Mouse (Mus musculus): ENCODE measurements around the gene Sltm. TPM values are rescaled to one million over a fixed set of nuclear protein-coding genes. Genes with fewer than 3 reads are reported as not detected.

Gene Sltm
- polyA plus RNA-seq, 1 experiment from 2014 or later: 71.6 TPM

DNA sequence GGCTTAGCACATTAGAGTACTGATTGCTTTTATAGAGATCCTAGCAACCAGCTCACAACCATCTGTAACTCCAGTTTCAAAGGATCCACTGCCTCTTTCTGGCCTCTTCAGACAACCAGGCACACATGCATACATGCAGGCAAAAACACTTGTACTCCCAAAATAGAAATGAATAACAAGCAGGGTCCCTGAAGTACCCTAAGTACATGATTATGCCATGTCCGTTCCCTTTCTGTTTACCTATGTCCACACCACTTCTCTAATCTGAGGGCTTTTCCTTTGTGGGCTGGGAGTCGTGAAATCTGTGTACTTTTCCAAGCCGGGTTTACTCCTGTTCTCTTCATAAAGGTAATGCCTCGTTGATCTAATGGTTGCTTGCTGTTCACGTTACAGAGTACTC is 25.1 kb downstream of the Sltm start:
- H3K27ac ChIP-seq (ENCODE audit: low read depth, low read length): no peak overlapping the region
- H3K4me1 ChIP-seq (ENCODE audit: control insufficient read depth, insufficient read depth, low read length): no peaks in the 10 kb centered on the region
- no peak for ATAC-seq (ENCODE audit: low FRiP score, low TSS enrichment)
- H3K36me3 ChIP-seq (ENCODE audit: control insufficient read depth, insufficient read depth, low read length): peaks cover 24% of the 10 kb centered on the region
- no peak overlapping the region for H3K4me2 ChIP-seq (replicated peaks; ENCODE audit: low read depth, low read length)
- H3K27me3 ChIP-seq (ENCODE audit: control insufficient read depth, insufficient read depth, low read length): no peaks in the 10 kb centered on the region
- H3K4me3 ChIP-seq (ENCODE audit: low read length): no peak overlapping the region
- WGBS: 94% methylated on average over 5 of the region's 5 CpGs
- no peak overlapping the region for H3K9ac ChIP-seq (ENCODE audit: low read depth, low read length)
- no peaks in the 10 kb centered on the region for H3K9me3 ChIP-seq (ENCODE audit: control insufficient read depth, low read length)

DNA sequence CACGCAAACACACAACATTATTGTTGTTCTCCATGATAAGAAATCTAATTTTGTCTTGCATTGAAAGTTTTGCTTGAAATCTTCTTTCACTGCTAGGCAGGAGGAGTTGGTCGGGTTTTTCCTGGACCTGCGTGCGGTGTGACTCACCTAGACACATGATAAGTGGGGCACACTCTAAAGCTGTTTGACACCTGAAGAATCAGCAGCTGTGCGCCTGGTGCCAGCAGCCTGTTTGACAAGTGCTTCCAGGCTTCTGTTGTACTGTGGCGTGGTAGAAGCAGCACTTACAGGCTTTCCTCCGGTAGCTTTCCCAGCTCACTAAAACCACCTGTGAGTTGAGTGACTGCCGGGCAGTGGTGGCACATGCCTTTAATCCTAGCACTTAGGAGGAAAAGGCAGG is 27.8 kb downstream of the Sltm start:
- Histone ChIP-seq H3K36me3 (ENCODE audit: control insufficient read depth, insufficient read depth, low read length) (peaks cover 34% of the 10 kb centered on the region), H3K4me3 (ENCODE audit: low read length) (no peak overlapping the region), H3K9ac (ENCODE audit: low read depth, low read length) (no peak overlapping the region), H3K27me3 (ENCODE audit: control insufficient read depth, insufficient read depth, low read length) (no peaks in the 10 kb centered on the region), H3K4me2 (replicated peaks; ENCODE audit: low read depth, low read length) (no peak overlapping the region), H3K9me3 (ENCODE audit: control insufficient read depth, low read length) (no peaks in the 10 kb centered on the region), H3K27ac (ENCODE audit: low read depth, low read length) (no peak overlapping the region), H3K4me1 (ENCODE audit: control insufficient read depth, insufficient read depth, low read length) (no peaks in the 10 kb centered on the region)
- no peak for ATAC-seq (ENCODE audit: low FRiP score, low TSS enrichment)
- WGBS: 98% methylated on average over 8 of the region's 8 CpGs

GRCm38 (mm10) chr9:70578123-70578522 is 35.6 kb downstream of the Sltm start:
- H3K4me2 ChIP-seq (replicated peaks; ENCODE audit: low read depth, low read length): no peak overlapping the region
- H3K4me3 ChIP-seq (ENCODE audit: low read length): no peak overlapping the region
- H3K9ac ChIP-seq (ENCODE audit: low read depth, low read length): no peak overlapping the region
- H3K4me1 ChIP-seq (ENCODE audit: control insufficient read depth, insufficient read depth, low read length): no peaks in the 10 kb centered on the region
- H3K27ac ChIP-seq (ENCODE audit: low read depth, low read length): no peak overlapping the region
- H3K27me3 ChIP-seq (ENCODE audit: control insufficient read depth, insufficient read depth, low read length): no peaks in the 10 kb centered on the region
- ATAC-seq (ENCODE audit: low FRiP score, low TSS enrichment): no peak
- no peaks in the 10 kb centered on the region for H3K9me3 ChIP-seq (ENCODE audit: control insufficient read depth, low read length)
- peaks cover 72% of the 10 kb centered on the region for H3K36me3 ChIP-seq (ENCODE audit: control insufficient read depth, insufficient read depth, low read length)
- 97% methylated on average over 2 of the region's 2 CpGs for WGBS

DNA sequence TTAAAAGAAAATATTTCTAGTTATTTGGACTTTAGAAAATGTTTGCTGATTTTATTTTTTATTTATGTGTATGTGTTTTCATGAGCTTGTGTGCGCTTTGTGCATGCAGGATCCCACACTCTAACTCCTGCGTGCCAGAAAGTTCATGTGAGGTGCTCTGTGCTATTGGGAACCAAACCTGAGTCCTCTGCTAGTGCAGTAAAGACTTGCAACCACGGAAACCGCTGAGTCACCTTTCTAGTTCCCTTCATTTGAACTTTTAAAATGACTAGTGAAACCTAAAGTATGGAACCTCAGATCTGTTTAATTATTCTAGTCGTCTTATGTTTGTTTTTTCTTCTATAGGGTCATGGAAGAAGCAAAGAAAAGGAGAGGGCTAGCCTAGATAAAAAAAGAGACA is 38.4 kb downstream of the Sltm start:
- no peak overlapping the region for H3K4me3 ChIP-seq (ENCODE audit: low read length)
- H3K9ac ChIP-seq (ENCODE audit: low read depth, low read length): no peak overlapping the region
- H3K27ac ChIP-seq (ENCODE audit: low read depth, low read length): no peak overlapping the region
- H3K4me1 ChIP-seq (ENCODE audit: control insufficient read depth, insufficient read depth, low read length): no peaks in the 10 kb centered on the region
- peaks cover 75% of the 10 kb centered on the region for H3K36me3 ChIP-seq (ENCODE audit: control insufficient read depth, insufficient read depth, low read length)
- H3K27me3 ChIP-seq (ENCODE audit: control insufficient read depth, insufficient read depth, low read length): no peaks in the 10 kb centered on the region
- no peak overlapping the region for H3K4me2 ChIP-seq (replicated peaks; ENCODE audit: low read depth, low read length)
- no peak for ATAC-seq (ENCODE audit: low FRiP score, low TSS enrichment)
- 88% methylated on average over 5 of the region's 5 CpGs for WGBS
- H3K9me3 ChIP-seq (ENCODE audit: control insufficient read depth, low read length): no peaks in the 10 kb centered on the region

GRCm38 (mm10) chr9:70584641-70585040 is 42.1 kb downstream of the Sltm start:
- Histone ChIP-seq H3K4me3 (ENCODE audit: low read length) (no peak overlapping the region), H3K36me3 (ENCODE audit: control insufficient read depth, insufficient read depth, low read length) (peaks cover 85% of the 10 kb centered on the region), H3K4me2 (replicated peaks; ENCODE audit: low read depth, low read length) (no peak overlapping the region), H3K27ac (ENCODE audit: low read depth, low read length) (no peak overlapping the region), H3K27me3 (ENCODE audit: control insufficient read depth, insufficient read depth, low read length) (no peaks in the 10 kb centered on the region), H3K9me3 (ENCODE audit: control insufficient read depth, low read length) (no peaks in the 10 kb centered on the region), H3K4me1 (ENCODE audit: control insufficient read depth, insufficient read depth, low read length) (no peaks in the 10 kb centered on the region), H3K9ac (ENCODE audit: low read depth, low read length) (no peak overlapping the region)
- WGBS: 94% methylated on average over 14 of the region's 14 CpGs
- no peak for ATAC-seq (ENCODE audit: low FRiP score, low TSS enrichment)

DNA sequence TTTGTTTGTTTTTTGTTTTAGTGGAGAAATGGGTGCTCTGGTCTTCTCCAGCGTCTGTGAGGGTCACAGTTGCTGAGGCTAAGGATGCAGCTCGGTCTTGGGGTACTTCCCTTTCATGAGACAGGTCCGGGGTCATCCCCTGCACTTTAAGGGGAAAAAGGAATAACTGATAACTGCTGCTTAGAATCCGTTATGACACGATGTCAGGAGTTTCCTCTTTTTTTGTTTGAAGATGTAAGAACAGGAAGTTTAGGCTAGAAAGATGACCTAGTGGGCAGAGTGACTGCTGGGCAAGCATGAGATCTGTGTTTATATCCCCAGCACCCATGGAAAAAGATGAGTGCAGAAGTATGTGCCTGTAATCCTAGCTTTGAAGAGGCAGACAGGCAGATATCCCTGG is 42.6 kb downstream of the Sltm start:
- Histone ChIP-seq H3K4me2 (replicated peaks; ENCODE audit: low read depth, low read length) (no peak overlapping the region), H3K4me3 (ENCODE audit: low read length) (no peak overlapping the region), H3K27me3 (ENCODE audit: control insufficient read depth, insufficient read depth, low read length) (no peaks in the 10 kb centered on the region), H3K9ac (ENCODE audit: low read depth, low read length) (no peak overlapping the region), H3K4me1 (ENCODE audit: control insufficient read depth, insufficient read depth, low read length) (no peaks in the 10 kb centered on the region), H3K9me3 (ENCODE audit: control insufficient read depth, low read length) (no peaks in the 10 kb centered on the region), H3K36me3 (ENCODE audit: control insufficient read depth, insufficient read depth, low read length) (peaks cover 84% of the 10 kb centered on the region), H3K27ac (ENCODE audit: low read depth, low read length) (no peak overlapping the region)
- ATAC-seq (ENCODE audit: low FRiP score, low TSS enrichment): no peak
- WGBS: 94% methylated on average over 5 of the region's 5 CpGs

- H3K36me3 ChIP-seq (ENCODE audit: control insufficient read depth, insufficient read depth, low read length): peaks cover 82% of the 10 kb centered on the region
- no peak overlapping the region for H3K4me3 ChIP-seq (ENCODE audit: low read length)
- H3K9me3 ChIP-seq (ENCODE audit: control insufficient read depth, low read length): no peaks in the 10 kb centered on the region
- 97% methylated on average over 5 of the region's 5 CpGs for WGBS
- no peaks in the 10 kb centered on the region for H3K4me1 ChIP-seq (ENCODE audit: control insufficient read depth, insufficient read depth, low read length)
- H3K4me2 ChIP-seq (replicated peaks; ENCODE audit: low read depth, low read length): no peak overlapping the region
- no peak for ATAC-seq (ENCODE audit: low FRiP score, low TSS enrichment)
- no peaks in the 10 kb centered on the region for H3K27me3 ChIP-seq (ENCODE audit: control insufficient read depth, insufficient read depth, low read length)
- H3K27ac ChIP-seq (ENCODE audit: low read depth, low read length): no peak overlapping the region
- H3K9ac ChIP-seq (ENCODE audit: low read depth, low read length): no peak overlapping the region
Observed at GRCm38 (mm10) chr9:70587171-70587570, 44.6 kb downstream of the Sltm start.

- Histone ChIP-seq H3K27me3 (ENCODE audit: control insufficient read depth, insufficient read depth, low read length) (no peaks in the 10 kb centered on the region), H3K9me3 (ENCODE audit: control insufficient read depth, low read length) (no peaks in the 10 kb centered on the region), H3K9ac (ENCODE audit: low read depth, low read length) (no peak overlapping the region), H3K27ac (ENCODE audit: low read depth, low read length) (no peak overlapping the region), H3K4me2 (replicated peaks; ENCODE audit: low read depth, low read length) (no peak overlapping the region), H3K36me3 (ENCODE audit: control insufficient read depth, insufficient read depth, low read length) (peaks cover 78% of the 10 kb centered on the region), H3K4me1 (ENCODE audit: control insufficient read depth, insufficient read depth, low read length) (no peaks in the 10 kb centered on the region), H3K4me3 (ENCODE audit: low read length) (no peak overlapping the region)
- no peak for ATAC-seq (ENCODE audit: low FRiP score, low TSS enrichment)
- WGBS: 94% methylated on average over 4 of the region's 4 CpGs
Observed at GRCm38 (mm10) chr9:70590775-70591174, 48.2 kb downstream of the Sltm start.

DNA sequence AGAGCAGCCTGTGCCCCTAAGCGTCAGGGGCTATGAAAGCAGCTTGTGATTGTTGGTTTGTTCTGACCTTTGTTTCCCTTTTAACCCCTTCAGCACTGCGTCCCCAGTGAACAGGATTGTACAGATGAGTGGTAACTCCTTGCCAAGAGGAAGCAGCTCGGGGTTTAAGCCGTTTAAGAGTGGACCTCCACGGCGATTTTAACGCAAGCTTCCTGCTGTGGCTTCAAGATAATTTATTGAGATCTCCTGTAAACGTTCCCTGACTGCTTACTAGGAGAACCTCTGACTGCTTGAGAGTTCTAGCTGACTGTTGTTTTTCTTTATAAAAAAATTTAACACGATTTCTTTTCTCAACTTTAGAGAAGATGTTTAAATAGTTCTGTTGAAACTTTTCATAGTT is 48.9 kb downstream of the Sltm start:
- no peaks in the 10 kb centered on the region for H3K27me3 ChIP-seq (ENCODE audit: control insufficient read depth, insufficient read depth, low read length)
- H3K9me3 ChIP-seq (ENCODE audit: control insufficient read depth, low read length): no peaks in the 10 kb centered on the region
- H3K36me3 ChIP-seq (ENCODE audit: control insufficient read depth, insufficient read depth, low read length): peaks cover 71% of the 10 kb centered on the region
- no peak overlapping the region for H3K27ac ChIP-seq (ENCODE audit: low read depth, low read length)
- 43% methylated on average over 9 of the region's 9 CpGs for WGBS
- no peak overlapping the region for H3K4me3 ChIP-seq (ENCODE audit: low read length)
- H3K9ac ChIP-seq (ENCODE audit: low read depth, low read length): no peak overlapping the region
- H3K4me2 ChIP-seq (replicated peaks; ENCODE audit: low read depth, low read length): no peak overlapping the region
- ATAC-seq (ENCODE audit: low FRiP score, low TSS enrichment): no peak
- no peaks in the 10 kb centered on the region for H3K4me1 ChIP-seq (ENCODE audit: control insufficient read depth, insufficient read depth, low read length)

DNA sequence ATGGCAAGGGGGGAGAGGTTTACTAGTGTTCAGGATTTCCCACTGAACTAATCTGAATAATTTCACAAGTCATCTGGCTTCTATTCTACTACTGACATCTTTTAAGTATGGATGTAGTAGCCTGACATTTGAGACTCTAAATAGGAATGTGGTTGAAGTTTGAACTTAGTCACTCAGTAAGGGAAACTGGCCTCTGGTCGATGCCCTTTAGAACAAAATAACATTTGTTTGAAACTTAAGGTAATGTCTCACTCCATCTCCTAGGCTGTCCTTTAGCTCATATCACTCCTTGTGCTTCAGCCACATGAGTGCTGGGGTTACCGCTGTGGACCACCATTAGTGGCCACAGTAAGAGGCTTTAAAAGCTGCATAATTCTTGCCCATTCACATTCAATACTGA is 55.7 kb downstream of the Sltm start:
- Histone ChIP-seq H3K36me3 (ENCODE audit: control insufficient read depth, insufficient read depth, low read length) (peaks cover 17% of the 10 kb centered on the region; the same call in 1 of the 2 replicates), H3K27me3 (ENCODE audit: control insufficient read depth, insufficient read depth, low read length) (no peaks in the 10 kb centered on the region), H3K4me1 (ENCODE audit: control insufficient read depth, insufficient read depth, low read length) (no peaks in the 10 kb centered on the region), H3K27ac (ENCODE audit: low read depth, low read length) (no peak overlapping the region), H3K4me2 (replicated peaks; ENCODE audit: low read depth, low read length) (no peak overlapping the region), H3K9ac (ENCODE audit: low read depth, low read length) (no peak overlapping the region), H3K9me3 (ENCODE audit: control insufficient read depth, low read length) (no peaks in the 10 kb centered on the region), H3K4me3 (ENCODE audit: low read length) (no peak overlapping the region)
- WGBS: 89% methylated on average over 2 of the region's 2 CpGs
- ATAC-seq (ENCODE audit: low FRiP score, low TSS enrichment): no peak

All from kidney, embryonic 14.5 days (tissue).